Mouse (Mus musculus) left cerebral cortex, postnatal 14 days (tissue): ENCODE results near the gene Gm20696. TPM values are rescaled to one million over a fixed set of nuclear protein-coding genes. Genes with fewer than 3 reads are reported as not detected.

ENCODE experiments used
- DNase-seq, 2 experiments: peaks; one replicate each; pipeline ENCODE4 v3.0.0; 2021 to 2022; ENCODE audit warnings: low spot score in 2 of 2, mixed read lengths in 1 of 2
- intact Hi-C: fragments of 180-260 bp; cut with DNase I; formaldehyde crosslinking; loops from one replicate; pipeline ENCODE4 v1.15.1; 2025
- total RNA-seq, 2 experiments: library from RNA; stranded (reverse); gene quantifications; 2 replicates each; pipeline ENCODE4 v1.2.3; 2021

The Gm20696 gene
- total RNA-seq, 2 experiments from 2014 or later: 5.3 to 6.3 TPM

DNA sequence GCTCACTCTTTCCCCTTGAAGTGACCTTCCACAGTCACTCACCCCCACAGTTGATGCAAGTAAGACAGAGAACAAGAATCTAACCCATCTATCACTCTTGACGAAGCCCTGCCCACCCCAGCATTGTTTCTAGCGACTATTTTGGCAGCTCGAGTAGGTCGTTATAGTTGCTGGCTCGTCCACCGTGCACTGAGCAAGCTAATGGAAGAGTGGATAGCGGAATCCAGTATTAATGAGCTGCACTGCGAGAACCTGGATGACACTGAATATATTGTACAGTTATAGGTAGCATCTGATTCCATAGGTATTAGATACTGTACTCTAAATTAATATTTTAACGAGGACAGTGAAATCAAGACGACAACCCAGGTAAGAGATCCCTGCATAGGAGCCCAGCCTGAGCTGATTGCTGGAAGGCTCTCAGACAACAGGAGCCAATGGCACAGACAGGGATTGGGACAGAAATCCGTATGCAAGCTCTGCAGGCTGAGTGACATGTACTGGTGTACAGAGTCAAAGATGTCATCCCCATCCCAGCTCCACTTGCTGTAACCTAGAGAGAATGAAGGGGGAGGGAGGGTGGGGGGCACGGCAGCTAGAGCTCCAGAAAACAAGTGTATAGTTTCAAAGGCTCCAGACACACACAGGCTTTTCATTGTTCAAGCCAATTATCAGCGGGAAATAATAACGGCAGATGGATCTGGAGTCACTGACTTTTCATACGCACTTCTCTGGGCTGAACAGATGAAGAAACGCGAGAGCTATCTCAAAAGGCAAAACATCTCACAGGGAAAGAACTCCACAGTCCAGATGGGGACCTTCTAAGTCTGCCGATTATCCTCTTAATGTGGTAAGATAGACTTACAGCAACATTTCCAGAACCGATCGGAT, 398.2 kb downstream of the Gm20696 start:
- intact Hi-C loops: loop anchor here (10.0 kb wide), 2 partner anchors 244 to 744 kb away; no protein-coding TSS in a partner anchor
- no peak for DNase-seq

DNA sequence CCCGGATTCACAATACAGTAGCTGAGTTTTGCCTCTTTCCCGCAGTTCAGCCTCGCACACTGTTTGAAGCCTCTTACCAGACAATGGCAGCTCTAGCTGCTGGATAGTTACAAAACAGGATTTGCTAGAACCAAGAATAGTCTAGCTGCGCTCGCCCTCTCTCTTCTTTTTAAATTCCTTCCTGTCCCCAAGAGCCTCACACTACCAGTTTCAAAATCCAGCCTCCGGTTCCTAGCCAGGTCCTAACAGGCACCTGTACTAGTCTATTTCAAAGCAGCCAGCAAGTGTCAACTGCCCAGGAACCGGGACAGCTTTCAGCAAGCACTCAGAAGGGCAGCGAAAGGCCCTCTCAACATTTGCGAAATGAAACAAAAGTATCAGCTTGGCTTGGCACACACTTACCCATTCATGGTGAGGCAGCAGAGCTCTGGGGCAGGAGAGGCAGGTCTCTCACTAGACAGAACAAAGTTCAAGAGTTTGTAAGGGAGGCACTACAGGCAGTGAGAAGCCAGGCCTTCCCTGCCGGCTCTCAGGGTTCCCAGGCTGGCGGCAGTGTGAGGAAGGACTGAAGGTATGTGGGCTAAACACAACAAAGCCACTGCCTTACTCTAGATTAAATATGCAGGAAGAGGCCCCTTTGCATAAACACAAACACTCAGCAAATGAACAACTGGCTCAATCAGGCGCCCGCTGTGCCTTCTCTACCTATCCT, 400.5 kb downstream of the Gm20696 start:
- intact Hi-C loops: loop anchor here (10.0 kb wide), 2 partner anchors 241 to 741 kb away; no protein-coding TSS in a partner anchor
- peak in 1 of 2 experiments; percentile 33 for DNase-seq

DNA sequence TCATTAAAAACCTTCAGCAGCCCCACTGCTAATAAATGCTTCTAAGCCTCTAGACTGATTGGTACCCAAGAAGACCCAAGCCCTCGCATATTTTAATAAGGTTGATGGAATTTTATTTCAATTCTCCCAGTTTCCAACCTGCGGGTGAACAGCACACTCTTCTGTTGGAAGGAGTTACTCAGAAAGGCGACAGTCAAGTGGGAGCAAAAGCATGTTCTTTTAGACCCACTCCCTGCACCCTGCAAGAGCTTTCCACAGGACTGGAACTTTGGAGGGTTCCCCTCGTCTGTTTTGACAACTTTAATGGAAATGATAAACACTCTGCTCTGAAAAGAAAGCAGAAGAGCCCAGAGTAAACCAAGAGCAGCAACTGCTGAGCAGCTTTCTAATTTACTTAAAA, 401.4 kb downstream of the Gm20696 start:
- intact Hi-C loops: loop anchor here (10.0 kb wide), 2 partner anchors 240 to 740 kb away; no protein-coding TSS in a partner anchor
- no peak for DNase-seq

DNA sequence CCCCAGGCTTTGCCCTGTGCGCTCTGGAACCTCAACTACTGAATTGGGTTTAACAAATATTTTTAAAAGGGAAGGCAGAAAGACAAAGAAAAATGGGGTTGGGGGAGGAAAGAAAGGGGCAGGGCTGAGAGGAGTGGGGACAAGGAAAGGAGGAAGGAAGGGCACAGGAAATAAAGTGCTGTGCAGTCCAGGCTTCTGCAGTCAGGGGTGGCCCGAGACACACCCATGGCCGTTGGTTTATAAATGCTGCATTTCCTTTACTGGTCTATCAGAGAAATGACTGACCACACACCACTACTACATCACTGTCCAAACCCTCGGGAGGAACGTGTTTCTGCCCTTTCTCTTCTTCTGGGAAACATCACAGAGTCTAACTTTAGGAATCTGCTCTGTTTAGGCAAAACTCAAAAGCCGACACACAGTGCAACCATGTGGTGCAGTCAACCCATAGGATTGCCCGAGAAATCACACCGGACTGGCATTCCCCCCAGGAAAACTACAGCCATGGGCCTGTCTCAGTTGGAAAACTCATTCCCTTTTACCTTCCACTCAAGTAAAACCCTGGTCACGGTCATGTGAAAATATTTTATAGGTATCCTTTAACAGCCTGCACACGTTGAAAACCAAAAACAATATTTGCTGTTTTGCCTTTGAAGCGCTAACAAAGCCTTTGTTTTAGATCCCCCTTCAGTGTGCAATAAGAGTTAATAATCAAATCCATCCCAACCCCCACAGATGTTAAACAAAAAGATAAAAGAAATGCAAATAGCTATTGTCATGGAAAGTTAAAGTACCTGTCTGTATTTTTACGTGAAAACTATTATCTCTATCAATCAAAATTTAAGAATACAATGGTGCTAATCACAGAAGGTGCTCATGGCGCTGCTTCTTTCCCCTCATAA, 402.2 kb downstream of the Gm20696 start:
- DNase-seq: no peak
- intact Hi-C loops: loop anchor here (10.0 kb wide), 2 partner anchors 240 to 740 kb away; no protein-coding TSS in a partner anchor

DNA sequence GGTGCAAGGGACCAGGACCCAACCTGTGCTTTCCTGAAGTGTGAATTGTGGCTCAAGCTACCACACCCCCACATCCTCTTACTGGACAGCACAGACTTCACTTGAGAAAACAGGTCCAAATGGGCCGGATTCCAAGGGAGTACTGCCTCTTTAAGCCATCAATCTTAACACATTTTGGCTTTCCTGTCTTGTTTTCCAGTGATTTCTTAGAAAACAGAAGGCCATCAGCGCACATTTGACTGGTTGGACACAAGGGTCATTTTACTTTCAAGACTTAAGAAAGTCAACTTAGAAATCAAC, 402.8 kb downstream of the Gm20696 start:
- intact Hi-C loops: loop anchor here (10.0 kb wide), 2 partner anchors 239 to 739 kb away; no protein-coding TSS in a partner anchor
- no peak for DNase-seq

DNA sequence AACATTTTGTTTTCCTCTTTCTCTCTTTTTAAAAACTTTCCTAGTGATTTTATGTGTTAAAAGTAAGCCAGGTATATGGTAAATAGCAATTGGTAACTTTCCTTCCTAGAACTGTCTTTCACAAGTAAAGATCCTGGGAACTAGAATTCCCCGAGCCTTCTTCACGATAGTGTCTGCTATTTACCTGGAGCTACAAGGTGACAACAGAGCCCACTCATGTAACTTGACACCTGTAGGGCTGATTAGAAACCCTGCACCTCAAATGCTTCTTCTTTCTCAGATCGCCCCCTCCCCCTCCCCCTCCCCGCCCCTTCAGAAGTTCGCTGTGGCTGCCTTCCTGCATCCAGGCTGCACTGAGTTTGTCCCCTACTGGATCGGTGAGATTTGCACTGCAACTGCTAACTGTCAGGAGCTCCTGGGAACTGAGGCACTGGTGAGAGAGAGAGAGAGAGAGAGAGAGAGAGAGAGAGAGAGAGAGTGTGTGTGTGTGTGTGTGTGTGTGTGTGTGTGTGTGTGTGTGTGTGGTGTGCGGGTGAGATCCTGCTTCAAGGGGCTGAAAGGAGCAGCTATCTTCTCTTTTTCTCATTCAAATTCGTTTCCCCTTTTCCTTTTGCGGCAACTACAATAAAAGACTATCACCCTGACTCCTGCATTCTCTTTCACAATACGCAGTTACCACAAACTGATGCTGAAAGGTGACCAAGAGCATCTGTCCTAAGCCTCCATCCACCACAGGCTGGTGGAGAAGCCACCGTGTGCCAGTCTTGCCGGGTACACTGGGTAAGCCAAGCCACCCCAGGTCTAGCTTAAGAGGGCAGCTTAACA, 403.3 kb downstream of the Gm20696 start:
- intact Hi-C loops: loop anchor here (10.0 kb wide), 2 partner anchors 238 to 738 kb away; no protein-coding TSS in a partner anchor

DNA sequence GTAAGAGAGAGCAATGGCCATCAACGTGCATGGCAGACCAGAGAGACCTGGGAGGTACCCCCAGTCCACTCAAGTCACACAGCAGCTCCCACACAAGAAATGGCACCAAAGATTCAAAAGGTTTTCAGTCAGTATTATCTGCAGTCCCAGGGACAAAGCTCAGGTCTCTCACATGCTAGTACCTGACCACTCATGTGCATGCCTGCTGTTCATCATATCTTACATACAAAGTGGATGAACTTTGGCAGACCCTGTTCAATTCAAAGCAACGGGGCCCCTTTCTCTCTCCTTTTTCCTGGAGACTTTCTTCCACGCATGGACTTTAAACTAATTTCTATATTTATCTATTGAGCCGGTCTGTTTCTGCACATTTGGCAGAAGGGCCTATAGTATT, 404.9 kb downstream of the Gm20696 start:
- intact Hi-C loops: loop anchor here (10.0 kb wide), 2 partner anchors 237 to 737 kb away; no protein-coding TSS in a partner anchor
- no peak for DNase-seq

More for the DNA sequence above, 403.3 kb downstream of the Gm20696 start:
- DNase-seq: no peak

DNA sequence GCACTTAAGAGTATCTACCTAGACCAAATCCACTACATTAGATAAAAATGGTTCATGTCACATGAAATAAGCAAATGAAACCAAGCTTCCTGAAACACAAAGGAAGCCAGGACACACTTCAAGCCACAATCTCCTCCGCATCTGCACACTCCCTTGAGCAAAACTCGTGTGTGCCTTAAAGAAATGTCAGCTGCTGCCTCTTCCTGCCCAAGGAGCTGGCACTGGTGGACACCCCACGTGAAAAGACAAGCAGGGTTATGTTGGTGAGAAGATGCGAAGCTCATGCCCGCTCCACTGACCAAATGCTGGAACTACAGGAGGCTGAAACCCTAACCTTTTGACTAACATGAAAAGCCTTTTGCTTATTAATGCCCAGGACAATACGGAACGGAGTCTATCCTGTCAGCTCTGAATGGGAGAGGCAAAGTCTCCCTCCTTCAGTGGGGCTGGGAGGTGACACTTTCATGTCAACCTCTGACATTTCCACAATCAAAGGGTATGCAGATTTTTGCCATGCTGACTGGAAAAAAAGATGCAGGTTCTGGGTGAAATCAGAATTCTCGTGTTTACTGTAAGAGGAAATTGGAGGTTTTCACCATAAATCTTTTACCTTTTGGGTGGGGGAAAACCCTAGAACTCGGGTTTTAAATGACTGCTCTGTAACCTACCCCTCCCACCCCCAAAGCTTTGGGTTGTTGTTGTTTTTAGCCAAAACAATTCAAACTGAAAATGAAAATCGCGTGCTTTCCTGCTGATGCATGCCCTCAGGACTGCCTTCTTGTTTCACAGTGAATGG, 405.5 kb downstream of the Gm20696 start:
- DNase-seq: no peak
- intact Hi-C loops: loop anchor here (10.0 kb wide), 2 partner anchors 236 to 736 kb away; no protein-coding TSS in a partner anchor

DNA sequence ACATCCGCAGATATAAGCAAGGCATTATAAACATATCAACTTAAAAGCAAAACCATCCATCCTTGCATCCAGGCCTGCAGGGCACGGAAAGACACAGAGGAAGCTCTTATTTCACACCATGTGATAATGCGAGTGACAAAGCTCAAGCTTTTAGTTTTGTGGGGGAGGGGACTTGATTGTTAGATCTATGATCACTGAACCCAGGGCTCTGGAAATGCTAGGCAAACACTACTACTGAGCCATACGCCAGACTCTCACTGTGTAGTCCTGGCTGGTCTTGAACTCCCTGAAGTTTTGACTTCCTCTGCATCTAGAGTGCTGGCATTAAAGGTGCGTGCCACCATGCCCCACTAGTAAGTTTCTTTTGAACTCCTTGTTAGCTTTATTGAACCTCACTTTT, 408.3 kb downstream of the Gm20696 start:
- intact Hi-C loops: no loop called here
- DNase-seq: no peak

DNA sequence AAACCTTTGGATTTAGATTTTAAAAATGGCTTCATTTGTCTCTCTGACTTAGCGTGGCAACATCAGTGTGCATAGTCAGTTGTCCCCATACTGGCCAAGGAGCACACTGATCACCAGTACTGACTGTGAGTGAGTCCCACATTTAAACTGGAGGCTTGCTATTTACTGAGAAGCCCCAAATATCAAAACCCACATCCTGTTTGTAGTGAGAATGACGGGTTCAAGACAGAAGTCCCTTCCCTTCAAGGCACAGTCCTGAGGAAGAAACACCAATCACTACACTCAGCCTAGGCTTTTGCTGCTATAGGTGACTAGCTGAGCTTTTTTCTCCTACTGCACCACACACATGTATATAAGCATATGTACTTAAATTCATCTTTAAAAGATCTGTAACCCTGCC, 408.9 kb downstream of the Gm20696 start:
- intact Hi-C loops: no loop called here
- DNase-seq: no peak

DNA sequence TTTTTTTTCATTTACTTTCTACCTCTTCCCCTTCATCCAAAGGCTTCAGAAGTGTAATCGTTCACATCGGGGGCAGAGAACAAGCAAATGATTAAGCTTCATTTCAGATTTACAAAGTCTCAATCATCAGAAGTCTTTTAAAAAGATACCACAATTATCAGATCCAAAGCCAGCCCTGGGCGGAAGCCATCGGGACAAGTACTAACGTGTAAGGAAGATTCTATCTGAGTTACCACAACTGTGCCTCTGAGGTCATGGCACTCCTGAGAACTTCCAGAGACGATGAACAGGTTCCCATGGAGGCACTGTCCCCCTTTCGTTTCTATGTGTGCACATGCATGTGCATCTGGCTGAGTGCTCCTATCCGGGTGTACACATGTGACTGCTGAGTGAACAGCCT, 413.3 kb downstream of the Gm20696 start:
- intact Hi-C loops: no loop called here
- no peak for DNase-seq

DNA sequence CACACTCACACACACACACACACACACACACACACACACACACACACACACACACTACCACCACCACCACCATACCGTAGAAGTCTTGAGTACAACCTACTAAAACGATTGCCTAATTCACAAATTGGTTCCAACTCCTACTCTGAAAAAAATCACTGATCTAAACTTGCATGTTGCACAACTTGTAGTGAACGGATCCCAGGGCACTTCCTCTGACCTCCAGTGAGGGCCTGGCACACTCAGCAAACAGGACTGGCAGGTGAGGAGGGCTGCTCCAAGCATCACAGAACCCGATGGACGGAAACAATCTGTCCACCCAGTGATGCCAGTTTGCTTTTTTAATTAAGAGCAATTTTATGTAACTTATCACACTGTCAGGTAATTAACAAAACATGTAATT, 413.8 kb downstream of the Gm20696 start:
- intact Hi-C loops: no loop called here
- no peak for DNase-seq

DNA sequence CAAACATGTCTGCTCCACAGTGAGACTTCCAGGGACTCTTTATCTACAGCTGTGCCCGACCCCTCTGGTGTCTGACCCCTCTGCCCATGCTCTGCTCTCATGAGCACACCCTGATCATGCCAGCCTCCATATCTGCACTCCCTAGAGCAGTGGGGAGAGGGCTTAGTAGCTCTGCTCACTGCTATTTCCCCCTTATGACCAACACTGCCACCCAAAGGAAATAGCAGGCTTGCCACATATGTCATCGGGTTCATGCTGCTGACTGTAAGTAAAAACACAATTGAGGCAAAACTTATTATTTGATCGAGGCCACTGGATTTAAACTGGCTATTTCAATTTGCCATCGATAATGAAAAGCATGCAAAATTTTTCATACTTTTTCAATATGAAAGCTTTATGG, 414.7 kb downstream of the Gm20696 start:
- intact Hi-C loops: no loop called here
- no peak for DNase-seq

DNA sequence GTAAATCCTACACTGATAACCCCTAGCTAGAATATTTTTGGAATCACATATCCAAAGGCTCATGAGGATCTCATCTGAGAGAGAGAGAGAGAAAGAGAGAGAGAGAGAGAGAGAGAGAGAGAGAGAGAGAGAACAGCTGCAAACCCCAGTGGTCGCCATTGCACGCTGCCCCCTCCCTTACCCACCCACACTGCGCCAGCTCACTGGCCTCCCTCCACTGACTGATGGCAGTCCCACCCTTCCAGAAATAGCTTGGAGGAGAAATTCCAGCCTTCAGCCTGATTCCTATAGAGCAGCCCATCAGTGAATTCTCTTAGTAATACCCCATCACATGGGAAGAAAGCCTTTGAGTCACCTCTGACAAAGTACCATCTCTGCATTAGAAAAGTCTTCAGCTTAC, 415.4 kb downstream of the Gm20696 start:
- DNase-seq: no peak

DNA sequence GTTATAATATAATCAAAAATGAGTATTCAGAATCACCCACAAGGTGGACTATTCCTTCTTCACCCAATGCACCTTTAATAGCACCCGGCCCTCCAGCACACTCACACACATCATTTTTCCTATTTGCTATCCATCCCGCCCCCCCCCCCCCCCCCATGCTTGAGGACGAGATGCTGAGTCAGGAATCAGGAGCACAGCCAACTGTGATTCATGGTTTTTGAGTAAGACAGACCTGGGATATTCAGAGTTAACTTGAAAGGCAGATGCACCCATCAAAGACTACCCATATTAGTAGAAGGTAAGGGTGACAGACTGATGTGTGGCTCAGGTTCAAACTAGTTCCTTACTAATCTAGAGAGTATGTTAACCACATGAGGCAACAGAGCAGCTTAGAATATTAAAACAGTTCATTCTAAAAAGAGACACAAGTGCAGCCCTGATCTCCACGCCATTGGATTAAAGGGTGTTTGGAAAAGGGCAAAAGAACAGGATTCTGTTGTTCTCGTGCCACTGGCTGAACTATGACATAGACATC, 417.0 kb downstream of the Gm20696 start:
- DNase-seq: no peak
- intact Hi-C loops: no loop called here

More for the DNA sequence above, 415.4 kb downstream of the Gm20696 start:
- intact Hi-C loops: no loop called here

DNA sequence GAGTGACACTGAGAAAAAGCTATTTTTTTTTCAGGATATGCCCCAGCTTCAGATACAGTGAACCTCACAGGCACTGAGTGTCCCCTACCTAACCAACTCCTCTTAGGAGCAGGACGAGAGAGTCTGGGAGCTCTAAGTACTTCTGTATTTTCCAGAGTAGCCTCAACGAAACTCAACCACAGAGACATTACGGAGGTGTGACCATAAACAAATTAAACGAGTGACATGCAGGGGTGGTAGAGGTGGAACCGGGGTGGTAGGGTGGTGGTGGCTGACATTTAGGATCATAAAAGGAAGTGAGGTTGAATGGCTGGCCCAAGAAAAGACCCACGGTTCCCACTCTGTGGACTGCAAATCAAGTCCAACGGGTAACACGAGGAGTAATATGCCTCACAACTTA, 418.2 kb downstream of the Gm20696 start:
- DNase-seq: no peak
- intact Hi-C loops: no loop called here

DNA sequence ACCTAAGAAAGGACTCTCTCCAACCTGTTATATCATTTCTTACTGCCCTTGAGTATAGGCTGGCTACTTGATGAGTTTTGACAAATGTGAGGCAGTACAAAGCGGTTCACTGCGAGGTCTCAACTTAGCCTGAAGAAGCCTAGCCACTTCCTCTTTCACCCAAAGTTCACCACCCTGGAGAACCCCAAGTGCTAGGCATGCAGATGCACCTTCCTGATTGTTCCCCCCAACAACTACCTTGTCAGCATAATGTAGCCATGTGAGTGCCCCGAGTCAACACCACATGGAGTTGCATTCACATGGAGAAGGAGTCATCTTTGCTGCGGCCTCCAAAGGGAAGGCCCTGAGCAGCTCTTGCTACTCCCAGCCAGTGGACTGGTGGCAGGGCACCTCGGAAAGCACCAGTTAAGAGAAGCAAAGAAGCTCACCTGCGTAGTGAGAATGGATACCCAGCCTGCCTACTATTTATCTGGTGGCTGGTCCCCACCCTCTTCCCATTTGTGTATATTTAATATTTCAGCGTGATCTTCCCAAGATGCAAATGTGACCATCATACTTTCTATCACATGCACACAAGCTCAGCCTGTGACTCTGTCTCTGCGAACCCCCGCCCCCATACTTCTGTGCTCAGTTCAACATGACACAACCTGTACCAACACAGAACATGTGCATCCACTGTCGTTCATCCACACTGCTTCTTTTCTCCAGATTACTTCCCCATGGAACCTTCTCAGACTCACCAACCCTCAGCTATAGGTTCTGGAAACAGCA, 424.8 kb downstream of the Gm20696 start:
- intact Hi-C loops: no loop called here
- DNase-seq: no peak
